Mouse (Mus musculus): ENCODE results near the gene Tspan31.

DNA sequence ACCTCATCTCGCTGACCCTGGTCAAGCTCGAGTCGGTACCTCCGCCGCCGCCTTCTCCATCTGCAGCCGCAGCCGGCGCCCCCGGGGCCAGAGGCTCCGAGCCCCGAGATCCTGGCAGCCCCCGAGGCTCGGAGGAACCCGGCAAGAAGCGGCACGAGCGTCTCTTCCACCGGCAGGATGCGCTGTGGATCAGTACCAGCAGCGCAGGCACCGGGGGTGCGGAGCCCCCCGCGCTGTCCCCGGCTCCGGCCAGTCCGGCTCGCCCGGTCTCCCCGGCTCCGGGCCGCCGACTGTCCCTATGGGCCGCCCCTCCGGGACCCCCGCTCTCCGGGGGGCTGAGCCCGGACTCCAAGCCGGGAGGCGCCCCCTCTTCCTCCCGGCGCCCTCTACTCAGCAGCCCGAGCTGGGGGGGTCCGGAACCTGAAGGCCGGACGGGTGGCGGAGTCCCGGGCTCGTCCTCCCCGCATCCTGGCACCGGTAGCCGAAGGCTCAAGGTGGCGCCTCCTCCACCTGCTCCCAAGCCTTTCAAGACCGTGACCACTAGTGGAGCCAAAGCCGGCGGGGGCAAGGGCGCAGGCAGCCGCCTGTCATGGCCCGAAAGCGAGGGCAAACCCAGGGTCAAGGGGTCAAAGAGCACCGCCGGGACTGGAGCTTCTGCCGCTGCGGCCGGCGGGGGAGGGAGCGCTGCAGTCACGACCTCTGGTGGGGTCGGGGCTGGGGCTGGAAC is 9.8 kb upstream of the Tspan31 start:
- no peak for TF ChIP-seq CTCF (conservative IDR thresholded peaks at IDR 0.05 in 1 of 2, IDR thresholded peaks at IDR 0.05 in 1 of 2; ENCODE audit: low read depth in 2 of 2, low read length in 2 of 2)
- no peak for TF ChIP-seq EP300 (IDR thresholded peaks at IDR 0.05; ENCODE audit: low read length)
- TF ChIP-seq POLR2A (IDR thresholded peaks at IDR 0.05; ENCODE audit: low read depth, low read length), result no peak
- TF ChIP-seq ETS1 (conservative IDR thresholded peaks at IDR 0.05; ENCODE audit: low read depth, low read length), result no peak
- no peak for TF ChIP-seq ZMIZ1 (IDR thresholded peaks at IDR 0.05; ENCODE audit: low read depth, low read length)
- no peak for TF ChIP-seq CHD2 (IDR thresholded peaks at IDR 0.05; ENCODE audit: low read length)
- TF ChIP-seq ZC3H11A (IDR thresholded peaks at IDR 0.05; ENCODE audit: low read depth, low read length), result no peak
- no peak for TF ChIP-seq ZNF384 (IDR thresholded peaks at IDR 0.05; ENCODE audit: low read depth, low read length)
- no peak for TF ChIP-seq USF1 (IDR thresholded peaks at IDR 0.05; ENCODE audit: low read depth, low read length)
- no peak for TF ChIP-seq POLR2AphosphoS2 (IDR thresholded peaks at IDR 0.05; ENCODE audit: low read depth, low read length)
- TF ChIP-seq SMC3 (IDR thresholded peaks at IDR 0.05; ENCODE audit: low read depth, low read length), result no peak
- TF ChIP-seq MAFK (IDR thresholded peaks at IDR 0.05; ENCODE audit: insufficient replicate concordance, low read length), result no peak
- TF ChIP-seq RAD21 (IDR thresholded peaks at IDR 0.05; ENCODE audit: low read depth, low read length), result no peak

Data from CH12.LX (cell line).